Mouse (Mus musculus) left cerebral cortex, postnatal 25 days (tissue): ENCODE measurements around the gene Sbds. TPM values are rescaled to one million over a fixed set of nuclear protein-coding genes. Genes with fewer than 3 reads are reported as not detected.

Experiments
- DNase-seq, 2 experiments: peaks; one replicate each; pipeline ENCODE4 v3.0.0; 2022; ENCODE audit warnings: low spot score in 2 of 2, mixed read lengths in 1 of 2
- intact Hi-C: fragments of 180-260 bp; cut with DNase I; formaldehyde crosslinking; loops from one replicate; pipeline ENCODE4 v1.15.1; 2025
- total RNA-seq, 2 experiments: library from RNA; stranded (reverse); gene quantifications; 2 replicates each; pipeline ENCODE4 v1.2.3; 2021

Sbds gene
- total RNA-seq = 10 to 100 TPM; 73.5 to 75.5 TPM

DNA sequence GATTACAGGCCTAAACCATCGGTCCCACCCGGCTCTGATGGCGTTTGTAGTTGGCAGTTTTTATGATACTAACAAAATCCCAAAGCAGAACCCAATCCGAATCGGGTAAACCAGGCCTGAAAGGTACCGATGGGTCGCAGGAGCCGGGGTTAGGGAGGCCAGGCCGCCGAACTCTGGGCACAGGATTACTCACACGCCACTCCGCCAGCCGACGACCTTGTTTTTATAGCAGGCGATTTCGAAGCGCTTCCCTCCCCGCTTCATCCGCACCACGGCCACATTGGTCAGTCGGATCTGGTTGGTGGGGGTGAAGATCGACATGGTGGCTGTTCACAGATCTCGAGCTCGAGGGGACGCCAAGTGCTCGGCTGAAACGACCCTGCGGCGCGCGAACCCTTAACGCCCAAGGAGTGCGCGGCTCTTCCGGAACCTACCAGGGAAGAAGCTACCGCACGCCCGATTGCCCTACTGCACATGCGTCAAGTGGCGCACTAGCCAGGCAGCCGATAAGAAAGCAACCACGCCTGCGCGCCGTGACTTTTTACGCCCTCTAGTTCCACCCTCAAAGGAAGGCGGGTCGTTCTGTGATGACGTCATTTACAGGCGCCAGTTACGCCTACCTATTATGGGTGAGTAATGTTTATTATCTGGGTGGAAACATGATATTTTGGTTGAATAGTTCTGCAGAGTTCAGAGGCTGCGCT is at the start of gene Sbds, which contains the start of gene Tyw1:
Gene Sbds (minus strand): TSS at position 514 of the 704 bp plus-strand sequence.
Gene Tyw1 (plus strand): TSS at position 603 of the 704 bp plus-strand sequence.
- DNase-seq = peak; percentile 98 to 99
- intact Hi-C loops = loop anchor here (10.0 kb wide), 1 partner anchor 540 kb away; the partner anchor contains the start of gene Mrps17

DNA sequence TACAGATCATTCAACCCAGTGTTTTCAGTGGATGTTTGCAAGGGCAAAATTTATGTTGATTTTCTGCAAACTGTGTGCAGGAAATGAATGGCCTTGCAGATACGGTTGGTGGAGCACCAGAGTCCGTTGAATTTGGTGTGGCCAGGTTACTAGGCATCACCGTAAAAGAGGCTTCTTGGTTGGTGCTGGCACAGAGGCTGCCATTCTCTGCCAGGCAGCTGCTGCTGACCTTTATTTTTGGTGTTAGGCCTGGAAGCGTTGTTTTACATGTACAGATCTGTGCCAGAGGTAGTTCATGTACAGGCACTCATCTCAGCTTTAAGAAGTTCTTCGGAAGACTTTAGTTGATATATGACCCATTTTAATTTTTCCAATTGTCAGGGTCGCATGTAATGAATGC is 48.3 kb upstream of the Sbds start:
- intact Hi-C loops = no loop called here

DNA sequence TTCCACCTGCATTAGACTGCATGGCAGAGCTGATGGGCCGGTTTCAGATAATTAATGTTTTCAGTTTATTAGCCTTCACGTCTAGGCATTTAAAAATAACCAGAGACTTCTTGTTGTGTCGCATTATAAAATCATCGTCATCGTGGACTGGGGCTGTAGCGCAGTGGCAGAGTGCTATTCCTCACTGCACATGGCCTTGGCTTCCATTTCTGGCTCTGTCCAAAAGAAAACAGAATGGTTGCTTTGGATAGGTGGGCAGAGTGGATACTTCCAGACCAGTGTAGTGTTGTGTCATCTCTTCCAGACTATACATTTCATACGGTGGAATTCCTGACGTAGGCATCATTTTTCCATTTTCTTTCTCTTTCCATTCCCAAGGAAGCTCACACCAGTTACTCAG is 44.2 kb upstream of the Sbds start:
- intact Hi-C loops = no loop called here
- DNase-seq = no peak

More for the DNA sequence above, 48.3 kb upstream of the Sbds start:
- DNase-seq = no peak

DNA sequence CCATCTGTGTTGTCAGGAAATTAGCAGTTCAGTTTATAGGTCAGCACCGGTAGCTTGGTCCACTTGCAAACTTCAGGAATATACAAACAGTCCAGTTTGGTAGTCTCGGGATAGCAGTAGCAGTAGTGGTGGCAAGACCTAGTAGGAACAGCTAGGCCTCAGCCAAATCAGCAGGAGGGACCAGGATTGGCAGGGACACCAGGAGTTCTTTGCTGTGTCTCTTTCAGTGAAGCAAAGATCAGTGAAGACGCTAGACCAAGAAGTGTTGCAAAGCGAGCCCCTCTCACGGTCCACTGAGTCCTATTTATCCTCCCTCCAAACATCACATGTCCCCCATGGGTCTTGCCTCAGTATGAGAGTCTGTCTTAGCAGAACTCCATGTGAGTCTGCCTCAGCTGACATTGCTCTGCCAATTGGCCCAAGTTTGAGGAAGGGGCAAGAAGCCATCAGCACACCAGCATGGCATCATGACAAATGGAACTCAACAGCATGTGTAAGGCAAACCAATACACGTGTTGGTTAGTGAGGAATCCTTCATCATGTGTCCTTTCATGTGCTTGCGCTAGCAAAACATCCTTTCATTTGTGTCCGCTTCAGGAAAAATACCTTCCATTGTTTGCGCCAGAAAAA is 43.6 kb upstream of the Sbds start:
- intact Hi-C loops = no loop called here
- no peak for DNase-seq

DNA sequence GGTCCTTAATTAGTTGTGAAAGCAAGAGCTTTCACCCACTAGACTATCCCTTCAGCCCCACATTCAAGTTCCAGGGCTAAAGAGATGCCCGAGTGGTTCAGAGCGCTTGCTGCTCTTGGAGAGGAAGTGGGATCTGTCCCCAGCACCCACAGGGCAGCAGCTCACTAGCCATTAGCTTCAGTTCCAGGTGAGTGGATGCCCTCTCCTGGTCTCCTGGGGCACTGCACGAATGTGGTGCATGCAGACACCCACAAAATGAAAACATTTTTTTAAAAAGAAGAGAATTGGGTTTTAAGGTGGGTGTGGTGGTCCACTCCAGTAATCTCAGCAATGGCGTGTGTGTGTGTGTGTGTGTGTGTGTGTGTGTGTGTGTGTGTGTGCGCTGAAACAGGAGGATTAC is 40.7 kb upstream of the Sbds start:
- no peak for DNase-seq
- intact Hi-C loops = no loop called here

DNA sequence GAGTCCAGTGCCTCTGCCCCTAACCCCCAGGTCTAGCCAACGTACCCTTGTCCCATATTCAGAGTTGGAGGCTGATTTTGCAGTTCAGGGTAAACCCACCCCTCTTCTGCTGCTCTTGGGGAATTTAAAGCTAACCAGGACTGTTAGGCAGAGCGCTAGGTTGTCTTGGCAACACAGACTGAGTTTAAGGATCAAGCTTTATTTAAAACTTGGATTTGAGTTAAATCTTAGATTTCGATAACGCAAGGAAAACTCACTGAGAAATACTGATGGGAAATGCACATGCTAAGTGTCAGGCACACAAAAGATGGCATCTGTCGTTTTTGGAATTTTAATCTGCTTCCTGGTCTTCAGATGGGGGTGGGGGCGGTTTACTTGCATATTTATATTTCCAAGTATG is 39.3 kb upstream of the Sbds start:
- intact Hi-C loops = no loop called here
- peak in 1 of 2 experiments; percentile 25 for DNase-seq

DNA sequence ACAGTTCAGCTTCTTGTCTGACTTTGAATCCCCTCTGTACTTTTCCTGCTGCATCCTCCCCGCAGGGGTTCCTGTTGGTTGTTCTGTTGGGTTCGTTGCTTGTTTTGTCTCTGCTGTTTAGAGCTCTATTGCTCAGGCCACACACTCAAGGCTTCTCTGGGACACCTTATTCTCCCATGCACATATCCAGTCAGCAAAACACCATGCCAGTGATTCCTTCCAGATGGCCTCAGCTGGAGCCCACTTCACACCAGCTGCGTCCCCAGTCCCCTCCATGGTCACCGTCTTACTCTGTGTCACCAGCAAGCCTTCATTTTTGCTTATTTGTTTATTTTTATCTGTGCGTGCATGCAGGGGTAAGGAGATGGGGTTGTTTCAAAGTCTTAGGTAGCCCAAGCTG is 38.6 kb upstream of the Sbds start:
- no peak for DNase-seq
- intact Hi-C loops = no loop called here

DNA sequence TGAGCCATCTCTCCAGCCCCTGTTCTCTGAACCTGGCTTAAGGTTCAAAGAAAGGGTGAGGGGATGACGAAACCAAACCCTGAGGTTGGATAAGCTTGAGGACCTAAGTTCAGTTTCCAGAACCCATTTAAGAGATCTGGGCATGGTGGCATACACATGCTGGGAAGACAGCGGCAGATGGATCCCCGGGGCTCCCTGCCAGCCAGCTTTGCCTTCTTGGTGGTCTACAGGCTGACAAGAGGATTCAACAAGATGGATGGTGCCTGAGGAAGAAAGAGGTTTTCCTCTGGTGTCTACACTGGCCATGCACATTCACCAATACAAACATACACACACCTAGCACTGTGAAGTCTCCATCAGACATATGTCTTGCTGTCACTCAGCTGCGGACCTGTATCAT is 37.6 kb upstream of the Sbds start:
- DNase-seq = peak in 1 of 2 experiments; percentile 10
- intact Hi-C loops = no loop called here

DNA sequence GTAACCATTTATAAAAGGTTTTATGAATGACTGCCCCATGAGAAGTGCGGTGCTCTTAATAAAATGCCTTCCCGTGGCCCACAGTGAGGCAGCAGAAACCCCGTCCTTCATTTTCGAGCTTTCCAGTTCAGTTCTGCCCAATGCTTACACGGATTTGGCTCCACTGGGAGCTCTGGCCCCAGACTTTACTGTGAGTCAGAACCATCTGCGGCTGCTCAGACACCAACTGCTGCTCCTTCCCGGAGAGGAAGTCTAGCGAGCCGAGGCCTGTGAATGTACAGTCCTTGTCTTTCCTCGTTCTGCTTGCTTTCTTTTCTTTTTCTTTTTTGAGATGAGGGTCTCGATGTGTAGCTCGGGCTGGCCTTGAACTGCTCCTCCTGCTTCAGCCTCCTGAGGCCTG is 35.4 kb upstream of the Sbds start:
- intact Hi-C loops = no loop called here
- peak; percentile 51 to 82 for DNase-seq

DNA sequence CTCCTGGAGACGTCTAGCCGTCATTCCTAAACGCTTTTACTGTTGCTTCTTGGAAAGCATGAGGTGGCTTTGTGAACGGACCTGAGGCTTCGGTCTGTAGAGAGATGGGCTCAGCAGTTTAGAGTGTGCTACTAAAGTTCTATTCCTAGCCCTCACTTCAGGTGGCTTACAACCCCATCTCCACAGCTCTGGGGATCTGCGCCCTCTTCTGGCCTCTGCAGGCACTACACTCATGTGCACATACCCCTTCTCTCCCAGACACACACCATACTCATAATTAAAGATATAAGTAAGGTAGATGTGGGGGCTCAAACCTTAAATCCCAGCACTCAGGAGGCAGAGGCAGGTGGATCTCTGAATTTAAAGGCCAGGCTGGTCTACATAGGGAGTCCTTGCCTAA is 34.9 kb upstream of the Sbds start:
- intact Hi-C loops = no loop called here

DNA sequence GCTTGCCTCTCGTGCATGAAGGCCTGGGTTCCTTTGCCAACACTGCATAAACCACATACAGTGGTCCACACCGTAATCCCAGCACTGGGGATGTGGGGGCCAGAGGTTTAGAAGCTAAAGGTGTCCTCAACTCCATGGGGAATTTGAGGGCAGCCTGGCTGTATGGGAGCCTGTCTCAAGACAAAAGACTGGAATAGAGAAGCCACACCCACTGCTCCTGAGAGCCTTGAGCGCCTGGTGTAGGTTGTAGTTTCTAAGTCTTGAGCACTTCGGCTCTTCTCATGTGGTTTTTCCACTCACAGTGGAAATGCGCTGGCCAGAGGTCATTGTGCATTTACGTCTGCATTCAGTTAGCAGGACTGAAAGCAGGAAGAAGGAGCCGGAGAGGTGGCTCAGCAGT is 32.8 kb upstream of the Sbds start:
- intact Hi-C loops = no loop called here
- DNase-seq = no peak

More for the DNA sequence above, 34.9 kb upstream of the Sbds start:
- DNase-seq = no peak

DNA sequence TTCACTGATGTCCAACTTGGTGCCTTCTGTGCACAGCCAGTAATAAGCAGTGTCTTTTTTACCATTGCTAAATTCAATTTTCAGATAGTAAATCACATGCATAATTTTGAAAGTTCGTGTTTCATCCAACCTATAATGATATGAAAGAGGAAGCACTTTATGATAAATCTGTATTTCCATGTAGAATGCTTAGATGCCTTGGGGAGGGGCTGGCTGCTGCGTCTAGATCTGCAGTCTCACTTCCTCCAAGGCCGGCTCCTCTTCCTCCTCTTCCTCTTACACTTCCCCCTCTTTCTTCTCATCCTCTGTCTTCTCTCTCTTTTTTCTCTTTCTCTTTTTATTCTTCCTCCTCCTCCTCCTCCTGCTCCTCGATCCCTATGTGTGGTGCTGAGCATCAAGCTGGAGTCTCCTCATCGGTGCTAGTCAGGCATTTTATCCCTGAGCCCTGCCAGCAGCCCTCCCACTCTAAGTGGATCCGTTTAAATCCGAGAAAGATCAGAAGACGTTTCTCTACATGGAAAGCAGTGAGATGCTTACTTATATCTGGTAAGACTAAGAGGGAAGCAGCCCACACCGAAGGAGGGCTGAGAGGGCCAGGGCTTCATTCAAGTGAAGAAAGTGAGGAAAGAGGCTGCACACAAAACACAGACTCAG is 27.9 kb upstream of the Sbds start:
- DNase-seq = peak in 1 of 2 experiments; percentile 64
- intact Hi-C loops = no loop called here

DNA sequence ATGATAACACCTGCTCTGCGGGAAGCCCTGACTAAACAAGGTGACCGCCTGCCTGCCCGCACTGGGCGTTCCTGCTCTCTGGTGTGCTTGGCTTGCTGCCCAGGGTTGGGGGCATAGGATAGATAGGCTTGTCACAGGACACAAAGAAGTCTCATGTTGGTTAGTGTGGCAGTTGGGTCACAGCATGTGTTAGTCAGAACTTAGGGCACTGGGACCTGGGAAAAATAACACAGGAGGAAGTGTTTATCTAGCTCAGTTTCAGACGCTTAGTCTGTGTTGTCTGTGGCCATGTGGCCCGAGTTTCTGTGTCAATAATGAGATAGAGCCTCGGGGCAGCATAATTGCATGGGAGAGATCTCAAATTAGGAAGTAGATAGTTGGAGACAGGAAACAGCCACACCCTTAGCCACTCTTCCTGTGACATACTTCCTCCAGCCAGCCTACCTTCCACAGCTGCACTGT is 22.7 kb upstream of the Sbds start:
- intact Hi-C loops = loop anchor here (10.0 kb wide), 1 partner anchor 1147 kb away; no protein-coding TSS in a partner anchor
- DNase-seq = no peak

DNA sequence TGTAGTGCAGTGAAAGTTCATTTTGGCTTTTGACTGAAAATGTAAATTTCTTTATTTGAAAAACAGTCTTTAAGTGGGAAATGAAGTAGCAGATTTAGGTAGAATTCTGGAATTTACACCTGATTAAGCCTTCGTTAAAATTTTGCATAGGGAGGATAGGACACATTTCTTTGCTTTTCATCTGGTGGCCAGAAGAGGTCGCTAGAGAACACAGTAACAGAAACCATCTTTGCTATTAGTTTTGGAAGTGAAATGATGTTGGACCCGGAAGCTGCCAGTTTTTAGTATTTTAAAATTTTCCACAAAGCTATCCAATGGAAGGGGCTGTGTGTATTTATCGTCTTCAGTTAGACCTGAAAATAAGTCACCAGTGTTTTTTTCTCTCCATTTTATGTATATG is 20.2 kb upstream of the Sbds start:
- intact Hi-C loops = loop anchor here (10.0 kb wide), 1 partner anchor 1149 kb away; no protein-coding TSS in a partner anchor

DNA sequence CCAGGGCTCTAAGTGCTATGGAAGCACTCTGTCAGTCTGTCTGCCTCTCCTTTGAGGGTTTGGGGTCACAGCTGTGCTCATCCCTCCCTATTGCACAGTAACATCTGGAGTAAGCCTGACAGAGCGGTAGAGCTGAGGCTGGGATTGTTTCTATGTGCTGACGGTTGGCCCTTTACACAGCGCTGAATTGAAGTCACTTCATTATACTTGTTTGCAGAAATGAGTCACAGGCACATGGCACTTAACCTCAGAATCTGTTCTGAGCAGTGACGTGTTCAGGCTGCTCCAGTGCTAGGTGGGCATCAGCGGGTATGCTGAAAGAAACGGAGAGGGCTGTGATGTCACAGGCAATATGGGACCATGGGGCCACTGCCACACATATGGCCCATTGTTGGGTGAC is 17.7 kb upstream of the Sbds start:
- intact Hi-C loops = loop anchor here (10.0 kb wide), 1 partner anchor 1152 kb away; no protein-coding TSS in a partner anchor
- no peak for DNase-seq

More for the DNA sequence above, 20.2 kb upstream of the Sbds start:
- peak; percentile 45 to 53 for DNase-seq

DNA sequence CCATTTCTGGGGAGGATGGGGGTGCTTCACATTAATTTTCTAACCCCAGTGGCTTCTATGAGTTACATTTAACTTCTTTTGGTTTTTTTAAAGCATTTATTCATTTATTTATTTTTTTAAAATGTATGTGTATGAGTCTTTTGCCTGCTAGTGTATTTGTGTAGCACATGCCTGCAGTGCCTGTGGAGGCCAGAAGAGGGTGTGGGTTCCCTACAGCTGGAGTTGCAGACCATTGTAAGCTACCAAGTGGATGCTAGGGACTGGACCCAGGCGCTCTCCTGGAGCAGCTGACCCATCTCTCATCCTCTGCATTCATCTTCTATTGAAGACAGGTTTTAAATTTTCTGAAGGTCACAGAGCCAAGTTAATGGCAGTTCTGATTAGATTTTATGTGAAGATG is 17.0 kb upstream of the Sbds start:
- DNase-seq = no peak
- intact Hi-C loops = loop anchor here (1.0 to 10.0 kb wide), 2 partner anchors 582 to 1152 kb away; no protein-coding TSS in a partner anchor

DNA sequence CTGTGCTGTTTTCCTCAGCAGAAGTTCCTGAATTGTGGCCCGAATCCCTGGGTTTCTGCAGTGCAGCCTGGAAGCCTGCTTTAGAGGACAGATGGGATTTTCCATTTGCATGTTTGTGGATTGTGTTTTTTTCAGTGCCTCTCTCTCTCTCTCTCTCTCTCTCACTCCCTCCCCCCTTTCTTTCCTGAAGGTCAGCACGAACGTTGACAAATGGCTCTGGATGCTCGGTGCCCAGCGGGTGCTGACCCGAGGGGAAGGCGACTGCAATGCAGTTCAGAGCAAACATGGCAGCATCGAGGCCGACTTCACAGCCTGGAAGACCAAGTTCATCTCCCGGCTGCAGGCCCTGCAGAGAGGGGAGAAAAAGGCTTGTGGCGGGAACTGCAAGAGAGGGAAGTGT is 13.6 kb upstream of the Sbds start:
- intact Hi-C loops = no loop called here
- DNase-seq = no peak

DNA sequence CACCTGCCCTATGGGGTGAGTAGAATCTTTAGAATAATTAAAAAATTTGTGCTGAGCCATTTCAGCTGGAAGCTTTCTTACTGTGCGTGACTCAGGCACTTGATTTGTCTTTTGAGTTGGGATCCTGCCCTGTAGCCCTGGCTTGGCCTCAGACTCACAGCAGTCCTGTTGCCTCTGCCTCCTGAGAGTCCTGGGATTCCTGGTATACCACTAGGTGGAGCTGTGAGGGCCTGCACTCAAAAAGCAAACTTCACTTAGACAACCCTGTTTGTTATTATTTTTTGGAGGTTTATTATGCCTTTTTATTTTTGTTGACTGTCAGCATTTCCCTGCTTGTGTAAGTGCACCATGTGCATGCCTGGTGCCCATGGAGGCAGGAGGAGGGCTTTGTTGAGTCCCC is 12.0 kb upstream of the Sbds start:
- intact Hi-C loops = no loop called here
- peak in 1 of 2 experiments; percentile 24 for DNase-seq

DNA sequence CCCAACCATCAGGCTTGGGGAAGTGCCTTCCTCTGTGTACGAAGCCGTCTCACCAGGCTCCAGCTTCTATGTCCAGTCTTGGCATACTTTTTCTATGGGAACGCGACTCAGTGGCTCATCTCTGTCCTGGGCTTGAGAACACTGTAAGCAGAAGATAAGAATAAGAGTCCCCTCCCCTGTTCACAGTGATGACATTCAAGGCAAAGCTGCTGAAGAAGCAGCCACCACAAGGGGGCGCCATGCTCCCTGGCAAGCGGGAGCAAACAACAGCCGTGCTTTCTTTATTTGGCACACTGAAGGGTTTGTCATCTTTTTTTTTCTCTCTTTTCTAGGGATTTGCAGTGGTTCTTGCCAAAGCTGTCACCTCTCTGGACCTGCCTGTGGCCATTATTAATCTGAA is 11.3 kb upstream of the Sbds start:
- DNase-seq = no peak
- intact Hi-C loops = no loop called here

DNA sequence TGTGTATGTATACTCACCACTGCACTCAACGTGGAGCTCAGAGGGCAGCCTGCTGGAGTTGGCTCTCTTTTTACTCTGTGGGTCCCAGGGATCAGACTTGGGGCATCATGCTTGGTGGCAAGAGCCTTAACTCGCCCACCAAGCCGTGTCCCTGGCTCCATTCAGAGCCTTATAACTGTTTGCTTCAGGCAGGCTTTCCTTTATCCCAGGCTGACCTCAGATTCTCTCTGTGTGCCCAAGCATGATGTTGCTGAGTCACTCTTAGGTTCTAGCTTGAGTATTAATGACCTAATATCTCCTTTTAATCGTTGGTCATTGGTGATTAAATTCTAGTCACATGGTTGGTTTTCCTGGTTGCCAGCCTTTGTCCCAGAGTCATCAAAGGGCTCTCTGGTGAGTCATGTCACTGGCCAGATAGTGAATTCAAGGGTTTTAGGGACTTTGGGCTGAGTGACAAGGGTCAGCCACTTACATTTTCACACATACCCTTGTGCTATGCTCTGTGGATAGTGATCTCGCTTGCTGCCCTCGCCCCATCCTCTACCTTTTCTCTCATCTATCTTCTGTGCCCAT is 9.2 kb upstream of the Sbds start:
- DNase-seq = no peak
- intact Hi-C loops = no loop called here
